Mouse (Mus musculus) skeletal muscle tissue, adult 2 months (tissue): Measurements from ENCODE around the gene Ntpcr.
A peak's percentile ranks its signal among the peaks of the same experiment; 100 is the strongest.

Source experiments
- DNase-seq: peaks from one replicate; pipeline ENCODE4 v3.0.0-alpha.2; 2012; ENCODE audit warnings: low read depth, low spot score

Gene Ntpcr

DNA sequence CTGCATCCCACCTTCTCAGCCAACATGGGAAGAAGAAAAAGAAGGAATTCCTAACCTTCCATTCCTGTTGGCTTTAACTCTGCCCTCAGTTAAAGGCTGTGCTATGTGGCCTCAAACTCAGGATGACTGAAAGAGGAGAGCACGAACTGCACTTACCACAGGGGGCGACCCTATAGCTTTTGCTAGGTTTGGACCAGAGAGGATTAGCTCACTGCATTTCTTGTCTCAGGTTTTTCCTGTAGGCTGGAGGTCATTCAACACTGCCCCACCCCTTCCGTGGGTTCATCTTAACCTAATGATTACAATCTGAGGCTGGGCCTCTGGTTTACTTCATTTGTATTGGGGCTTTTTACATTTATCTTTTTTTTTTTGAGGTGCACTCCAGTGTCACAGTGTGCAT is 45.3 kb downstream of the Ntpcr start:
- DNase-seq: no peak

DNA sequence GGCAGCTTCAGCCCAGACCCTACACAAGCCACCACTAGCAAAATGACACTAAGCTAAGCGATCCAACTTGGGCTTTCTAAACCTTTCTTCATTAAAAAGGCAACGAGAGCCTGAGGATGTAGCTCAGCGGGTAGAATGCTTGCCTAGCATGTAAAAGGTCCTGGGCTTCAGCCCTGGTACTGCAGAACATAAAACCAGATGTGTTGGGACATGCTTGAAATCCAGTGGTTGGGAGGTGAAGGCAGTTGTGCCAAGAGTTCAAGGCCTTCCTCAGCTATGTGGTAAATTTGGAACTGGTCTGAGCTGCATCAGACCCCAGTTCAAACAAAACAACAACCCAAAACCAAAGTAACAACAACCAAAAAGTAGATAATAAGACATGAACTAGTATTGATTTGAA is 46.6 kb downstream of the Ntpcr start:
- no peak for DNase-seq

DNA sequence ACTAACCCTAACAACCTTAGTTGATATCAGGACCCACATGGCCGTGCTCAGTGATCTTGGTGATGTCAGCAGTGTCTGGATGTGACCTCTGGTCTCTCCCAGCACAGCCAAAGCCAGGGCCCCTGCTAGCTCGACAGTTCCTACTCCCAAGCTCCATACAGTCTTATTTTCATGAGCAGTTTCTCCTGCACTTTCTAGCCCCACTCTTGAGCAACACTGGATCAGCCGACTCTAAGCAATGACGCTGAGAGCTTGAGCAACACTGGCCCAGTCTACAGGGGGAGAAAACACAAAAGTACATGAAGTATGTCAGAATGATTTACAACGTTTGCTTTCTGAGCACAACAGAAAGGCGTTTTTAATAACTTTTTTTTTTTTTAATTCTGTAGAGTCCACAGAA is 47.0 kb downstream of the Ntpcr start:
- peak; percentile 6 for DNase-seq

DNA sequence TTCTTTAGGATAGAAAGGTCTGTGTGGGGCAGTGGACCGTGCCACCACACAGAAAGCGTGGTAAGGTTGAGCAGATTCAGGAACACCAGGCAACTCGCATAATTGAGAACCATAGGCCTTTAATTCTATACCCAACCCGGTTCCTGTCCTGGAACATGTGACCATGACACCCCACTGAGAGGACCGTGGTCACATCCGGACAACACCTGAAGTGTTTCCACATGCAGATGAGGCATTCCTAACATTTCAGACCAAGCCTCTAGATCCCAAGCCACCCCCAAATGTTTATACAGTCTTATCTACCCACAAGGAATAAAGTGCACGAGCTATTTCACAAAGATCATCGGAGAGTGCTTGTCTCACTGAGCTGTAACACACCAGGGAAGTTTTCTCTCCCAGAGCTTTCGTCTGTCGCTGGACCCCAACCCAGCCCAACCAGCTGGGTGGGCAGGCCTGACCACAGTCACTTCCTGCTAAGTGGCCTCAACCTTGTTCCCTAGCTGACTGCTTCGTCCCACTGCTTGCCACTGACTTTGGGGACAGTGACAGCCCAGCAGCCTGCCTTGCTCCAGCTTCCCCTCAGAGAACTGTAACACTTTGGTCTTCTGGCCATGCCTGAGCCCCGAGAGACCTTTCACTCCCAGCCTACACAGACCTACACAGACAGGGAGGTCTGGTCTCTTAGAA is 47.9 kb downstream of the Ntpcr start:
- DNase-seq: no peak

DNA sequence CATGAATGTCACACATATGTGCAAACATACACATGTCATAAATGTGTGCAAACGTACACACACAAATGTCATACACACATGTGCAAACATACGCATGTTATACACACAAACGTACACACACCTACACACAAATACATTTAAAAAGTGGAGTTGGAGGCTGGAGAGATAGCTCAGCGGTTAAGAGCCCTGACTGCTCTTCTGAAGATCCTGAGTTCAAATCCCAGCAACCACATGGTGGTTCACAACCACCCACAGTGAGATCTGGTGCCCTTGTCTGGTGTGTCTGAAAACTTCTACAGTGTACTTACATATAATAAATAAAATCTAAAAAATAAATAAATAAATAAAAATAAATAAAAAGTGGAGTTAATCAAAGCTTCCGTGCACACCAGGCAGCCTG is 49.2 kb downstream of the Ntpcr start:
- DNase-seq: no peak

DNA sequence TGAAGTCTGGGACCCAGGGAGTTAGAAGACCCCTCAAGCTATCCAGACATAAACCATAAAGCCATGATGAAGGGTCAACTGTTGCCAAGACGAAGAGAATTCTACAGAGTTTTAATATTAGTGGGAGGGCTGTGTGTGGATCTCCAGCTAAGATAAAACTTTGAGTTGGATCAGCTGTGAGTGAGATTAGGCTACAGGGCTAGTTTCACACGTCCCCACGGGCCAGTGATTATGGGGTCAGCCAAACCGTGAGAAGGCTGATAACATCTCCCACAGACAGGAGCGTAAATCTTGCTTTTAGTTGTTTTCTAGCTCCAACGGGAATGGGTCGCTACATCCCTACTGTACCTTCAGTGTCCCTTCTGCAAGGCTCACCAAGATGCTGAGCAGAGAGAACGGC is 49.9 kb downstream of the Ntpcr start:
- DNase-seq: no peak

DNA sequence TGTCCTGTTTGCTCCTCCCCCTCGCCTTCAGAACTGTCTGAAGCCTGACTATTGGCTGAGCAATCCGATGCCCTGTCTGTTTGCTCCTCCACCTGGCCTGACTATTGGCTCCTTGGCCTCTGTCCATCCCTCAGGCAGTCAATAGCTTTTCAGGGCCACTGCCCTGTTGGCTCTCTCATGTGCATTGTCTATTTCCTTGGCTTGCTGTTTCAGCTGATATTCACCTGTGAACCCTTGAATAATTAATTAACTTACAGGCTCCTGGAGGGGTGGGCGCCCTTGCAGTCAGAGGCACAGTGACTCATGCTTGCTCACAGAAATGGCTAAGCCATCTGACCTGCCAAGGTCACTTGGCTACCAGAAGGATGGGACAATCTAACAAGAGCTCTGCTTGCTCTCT is 52.4 kb downstream of the Ntpcr start:
- DNase-seq: no peak

DNA sequence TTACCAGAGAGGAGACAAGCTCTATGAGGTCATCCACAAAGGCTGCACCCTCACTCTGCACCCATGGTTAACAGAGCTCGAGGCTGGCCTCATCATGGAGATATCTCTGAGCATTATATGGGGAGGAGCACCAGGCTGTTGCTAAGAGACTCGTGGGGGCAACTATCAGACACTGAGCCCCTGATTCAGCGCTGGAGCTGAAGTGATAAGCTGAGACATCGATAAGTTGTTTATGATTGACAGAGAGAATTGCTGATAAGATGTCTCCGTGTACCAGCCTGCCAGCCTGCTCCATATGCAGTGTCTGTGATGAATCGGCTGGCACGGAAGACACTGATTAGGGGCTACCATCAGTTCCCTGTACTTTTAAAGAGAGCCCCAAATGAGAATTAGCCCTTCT is 57.1 kb downstream of the Ntpcr start:
- DNase-seq: no peak

DNA sequence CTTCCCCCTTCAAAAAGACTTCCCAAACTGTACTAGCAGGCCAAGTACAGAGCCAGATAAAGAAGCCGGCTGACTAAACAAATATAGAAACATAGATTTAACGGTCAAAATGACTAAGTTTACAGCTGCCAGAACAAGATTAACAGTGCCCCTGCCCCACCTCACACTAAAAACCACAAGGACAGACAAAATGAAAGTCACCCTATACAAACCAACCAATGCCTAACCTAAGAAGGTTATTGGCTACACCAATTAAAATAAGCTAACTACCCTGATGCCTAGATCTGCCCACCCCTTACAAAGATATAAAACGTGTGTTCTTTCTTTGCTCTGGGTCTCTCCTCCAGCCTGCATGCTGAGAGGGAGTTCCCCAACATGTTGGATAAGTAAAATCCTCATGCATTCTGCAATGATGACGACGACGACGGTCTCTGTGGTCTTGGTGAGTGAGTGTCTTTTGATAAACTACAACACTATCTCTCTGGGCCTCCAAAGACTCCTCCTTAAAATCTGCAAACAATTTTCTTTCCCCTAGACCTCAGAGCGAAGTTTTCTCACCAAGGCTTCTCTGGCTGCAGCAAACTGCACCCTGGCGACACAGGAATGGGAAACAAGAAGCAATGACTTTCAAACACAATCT is 63.2 kb downstream of the Ntpcr start:
- DNase-seq: no peak

DNA sequence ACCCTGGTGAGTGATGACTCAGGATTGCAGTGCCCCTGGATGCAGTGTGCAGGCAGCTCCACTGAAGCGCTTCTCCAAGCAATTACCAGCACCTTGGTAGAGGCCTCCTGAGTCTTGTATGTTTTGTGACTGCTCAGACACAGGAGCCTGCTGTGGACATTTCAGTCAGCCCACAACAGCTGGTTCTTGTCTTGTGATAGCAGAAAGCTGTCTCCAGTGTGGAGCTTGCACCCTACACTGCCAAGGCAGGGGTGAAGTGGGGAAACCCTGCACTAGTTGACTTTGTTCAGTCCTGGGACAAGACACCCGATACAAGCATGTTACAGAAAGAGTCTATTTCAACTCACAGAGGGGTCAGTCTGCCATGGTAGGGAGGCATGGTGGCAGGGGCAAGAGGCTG is 65.6 kb downstream of the Ntpcr start:
- no peak for DNase-seq

DNA sequence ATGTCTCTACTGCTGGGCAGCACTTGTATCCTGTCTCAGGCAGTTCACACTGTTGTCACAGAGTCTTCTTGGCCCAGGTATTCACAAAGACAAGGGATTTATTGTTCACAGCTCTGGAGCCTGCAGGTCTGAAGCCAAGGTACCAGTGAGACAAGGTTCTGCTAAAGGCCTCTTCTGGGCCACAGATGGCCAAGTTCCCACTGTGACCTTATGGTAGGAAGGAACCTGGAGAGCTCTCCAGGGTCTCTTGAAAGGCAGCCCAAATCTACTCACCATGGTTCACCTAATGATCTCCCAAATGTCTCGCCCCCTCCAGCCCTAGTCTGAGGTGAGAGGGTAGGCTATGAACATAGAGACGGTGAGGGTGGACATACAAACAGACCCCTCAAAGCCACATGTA is 67.2 kb downstream of the Ntpcr start:
- no peak for DNase-seq
